Mouse (Mus musculus): Measurements from ENCODE around the gene Nr2c2ap.
A peak's percentile ranks its signal among the peaks of the same experiment; 100 is the strongest.

The Nr2c2ap gene

GRCm38 (mm10) chr8:70118726-70119700 is 12.1 kb upstream of the Nr2c2ap start:
- DNase-seq (ENCODE audit: low read depth, low spot score) = peak; percentile 88

- peak; percentile 67 for DNase-seq (ENCODE audit: low read depth, low spot score)
Measured at GRCm38 (mm10) chr8:70120667-70121066, 10.5 kb upstream of the Nr2c2ap start, which contains the start of gene Ncan. Gene Ncan (minus strand): TSS chr8:70120873.

- DNase-seq (ENCODE audit: low read depth, low spot score) = no peak
Measured at GRCm38 (mm10) chr8:70122863-70123262, 8.3 kb upstream of the Nr2c2ap start.

GRCm38 (mm10) chr8:70124992-70125391 is 6.1 kb upstream of the Nr2c2ap start:
- peak; percentile 48 for DNase-seq (ENCODE audit: low read depth, low spot score)

- DNase-seq (ENCODE audit: low read depth, low spot score) = no peak
Measured at GRCm38 (mm10) chr8:70128435-70128834, 2.7 kb upstream of the Nr2c2ap start.

- no peak for DNase-seq (ENCODE audit: low read depth, low spot score)
Measured at GRCm38 (mm10) chr8:70129309-70129952, 1.7 kb upstream of the Nr2c2ap start.

GRCm38 (mm10) chr8:70130066-70130465 is 1.1 kb upstream of the Nr2c2ap start:
- no peak for DNase-seq (ENCODE audit: low read depth, low spot score)

- DNase-seq (ENCODE audit: low read depth, low spot score) = no peak
Measured at GRCm38 (mm10) chr8:70134086-70134485, 3.0 kb downstream of the Nr2c2ap start.

- no peak for DNase-seq (ENCODE audit: low read depth, low spot score)
Measured at GRCm38 (mm10) chr8:70134931-70135330, 3.8 kb downstream of the Nr2c2ap start.

- no peak for DNase-seq (ENCODE audit: low read depth, low spot score)
Measured at GRCm38 (mm10) chr8:70136591-70136990, 5.5 kb downstream of the Nr2c2ap start.

GRCm38 (mm10) chr8:70137890-70138289 is 6.8 kb downstream of the Nr2c2ap start:
- no peak for DNase-seq (ENCODE audit: low read depth, low spot score)

GRCm38 (mm10) chr8:70139026-70139857 is 8.1 kb downstream of the Nr2c2ap start, which contains the start of the genes Rfxank, Borcs8 and Mef2b:
Gene Rfxank (minus strand): TSS chr8:70139154.
Gene Borcs8 (plus strand): TSS chr8:70139499.
Gene Mef2b (plus strand): TSS chr8:70139711.
- DNase-seq (ENCODE audit: low read depth, low spot score) = peak; percentile 99

GRCm38 (mm10) chr8:70139981-70140380 is 8.8 kb downstream of the Nr2c2ap start:
- no peak for DNase-seq (ENCODE audit: low read depth, low spot score)

GRCm38 (mm10) chr8:70147678-70148607 is 16.8 kb downstream of the Nr2c2ap start:
- DNase-seq (ENCODE audit: low read depth, low spot score) = no peak

- DNase-seq (ENCODE audit: low read depth, low spot score) = no peak
Measured at GRCm38 (mm10) chr8:70150158-70150557, 19.0 kb downstream of the Nr2c2ap start.

- DNase-seq (ENCODE audit: low read depth, low spot score) = peak; percentile 19
Measured at GRCm38 (mm10) chr8:70152537-70153257, 21.6 kb downstream of the Nr2c2ap start.

- DNase-seq (ENCODE audit: low read depth, low spot score) = no peak
Measured at GRCm38 (mm10) chr8:70157240-70157800, 26.2 kb downstream of the Nr2c2ap start.

- DNase-seq (ENCODE audit: low read depth, low spot score) = peak; percentile 26
Measured at GRCm38 (mm10) chr8:70158069-70158853, 27.1 kb downstream of the Nr2c2ap start.

GRCm38 (mm10) chr8:70159211-70159610 is 28.1 kb downstream of the Nr2c2ap start:
- DNase-seq (ENCODE audit: low read depth, low spot score) = no peak
